Mouse (Mus musculus) thymus, postnatal 10 days (tissue): Measurements from ENCODE around the gene Dhx16.
"Not testable (repeated sequence)": the region's sequence is repeated elsewhere in the genome, so short reads cannot be mapped to it uniquely, and the experiment has no call there.

Experiments used
- DNase-seq, 2 experiments: peaks; one replicate each; pipeline ENCODE4 v3.0.0; 2021; ENCODE audit warnings: low spot score in 2 of 2

Gene Dhx16

GRCm38 (mm10) chr17:35920384-35920783 lies 40.8 kb downstream of the Dhx16 start:
- no peak for DNase-seq

GRCm38 (mm10) chr17:35920862-35921562 lies 41.4 kb downstream of the Dhx16 start:
- peak in 1 of 2 experiments; percentile 38 for DNase-seq

GRCm38 (mm10) chr17:35921710-35922109 lies 42.1 kb downstream of the Dhx16 start:
- DNase-seq: no peak

GRCm38 (mm10) chr17:35922566-35922965 lies 42.9 kb downstream of the Dhx16 start:
- DNase-seq: no peak

- no peak for DNase-seq
These were observed 43.7 kb downstream of the Dhx16 start for GRCm38 (mm10) chr17:35923281-35923680.

GRCm38 (mm10) chr17:35927471-35927870 lies 47.9 kb downstream of the Dhx16 start:
- DNase-seq: no peak

GRCm38 (mm10) chr17:35929534-35929933 lies 49.9 kb downstream of the Dhx16 start:
- no peak for DNase-seq

- no peak for DNase-seq
These were observed 51.0 kb downstream of the Dhx16 start for GRCm38 (mm10) chr17:35930627-35931026.

GRCm38 (mm10) chr17:35932608-35933007 lies 53.0 kb downstream of the Dhx16 start:
- no peak for DNase-seq

GRCm38 (mm10) chr17:35935763-35936162 lies 56.1 kb downstream of the Dhx16 start:
- DNase-seq: not testable (repeated sequence)

GRCm38 (mm10) chr17:35937700-35938348 lies 58.2 kb downstream of the Dhx16 start:
- DNase-seq: peak; percentile 40 to 61

- DNase-seq: no peak
These were observed 59.5 kb downstream of the Dhx16 start for GRCm38 (mm10) chr17:35939108-35939507.

GRCm38 (mm10) chr17:35939941-35940340 lies 60.3 kb downstream of the Dhx16 start:
- no peak for DNase-seq
